Mouse (Mus musculus): ENCODE data around the gene Tex2.
A peak's percentile ranks its signal among the peaks of the same experiment; 100 is the strongest.

The Tex2 gene

DNA sequence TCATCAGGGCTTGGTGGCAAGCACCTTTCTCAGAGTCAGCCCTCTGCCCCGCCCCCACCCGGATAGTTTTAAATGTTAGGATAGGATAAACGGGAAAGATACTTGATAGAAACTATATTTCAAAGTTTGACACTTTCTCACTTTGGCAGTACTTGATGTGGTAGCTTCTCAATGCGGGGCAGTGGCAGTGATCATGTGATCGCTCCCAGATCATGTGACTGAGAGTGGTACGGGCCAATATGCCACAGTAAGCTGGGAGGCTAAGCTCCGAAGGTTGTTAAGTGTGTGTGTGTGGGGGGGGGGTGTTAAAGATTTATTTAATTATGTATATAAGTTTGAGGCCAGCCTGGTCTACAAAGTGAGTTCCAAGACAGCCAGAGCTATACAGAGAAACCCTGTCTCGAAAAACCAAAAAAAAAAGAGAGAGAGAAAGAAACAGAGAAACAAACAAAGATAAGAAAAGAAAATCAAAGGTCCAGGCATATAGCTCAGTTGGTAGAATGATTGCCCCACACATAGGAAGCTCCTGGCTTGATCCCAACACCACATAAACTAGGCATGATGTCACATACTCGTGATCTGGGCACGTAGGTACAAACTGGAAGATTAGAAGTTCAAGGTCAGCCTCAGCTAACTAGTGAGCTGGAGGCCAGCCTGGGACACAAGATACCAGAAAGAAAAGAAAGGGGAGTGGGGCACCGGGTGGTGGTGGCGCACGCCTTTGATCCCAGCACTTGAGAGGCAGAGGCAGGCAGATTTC lies 4.8 kb upstream of the Tex2 start:
- DNase-seq, result no peak

DNA sequence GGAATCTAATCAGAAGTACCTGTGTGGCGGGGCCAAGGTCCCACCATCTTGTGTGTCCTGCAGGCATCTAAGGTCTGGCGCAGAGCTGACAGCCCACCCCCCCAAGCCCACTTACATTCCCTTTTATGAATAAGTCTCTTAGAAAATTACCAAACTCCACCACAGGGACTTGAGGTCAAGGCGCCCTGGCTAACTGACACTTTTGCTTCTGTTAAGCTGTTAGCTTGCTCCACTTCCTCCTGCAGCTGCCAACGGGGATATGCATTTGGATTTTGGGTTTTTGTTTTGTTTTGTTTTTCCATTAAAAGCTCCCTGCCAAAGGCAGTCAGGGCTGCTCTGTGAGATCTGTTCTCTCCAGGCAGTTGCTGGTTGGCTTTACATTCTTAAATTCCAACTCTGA lies 2.3 kb upstream of the Tex2 start:
- DNase-seq, result no peak

GRCm38 (mm10) chr11:106614339-106614645 lies 1.1 kb upstream of the Tex2 start:
- DNase-seq, result no peak

- DNase-seq, result no peak
These were observed 565 bp upstream of the Tex2 start for GRCm38 (mm10) chr11:106613638-106614338.

- peak; percentile 38 for DNase-seq
These were observed 838 bp downstream of the Tex2 start for GRCm38 (mm10) chr11:106612209-106612960.

GRCm38 (mm10) chr11:106609731-106610130 lies 3.5 kb downstream of the Tex2 start:
- DNase-seq, result no peak

- DNase-seq, result no peak
These were observed 5.9 kb downstream of the Tex2 start for GRCm38 (mm10) chr11:106607316-106607715.

- DNase-seq, result no peak
These were observed 7.2 kb downstream of the Tex2 start for GRCm38 (mm10) chr11:106606042-106606441.

DNA sequence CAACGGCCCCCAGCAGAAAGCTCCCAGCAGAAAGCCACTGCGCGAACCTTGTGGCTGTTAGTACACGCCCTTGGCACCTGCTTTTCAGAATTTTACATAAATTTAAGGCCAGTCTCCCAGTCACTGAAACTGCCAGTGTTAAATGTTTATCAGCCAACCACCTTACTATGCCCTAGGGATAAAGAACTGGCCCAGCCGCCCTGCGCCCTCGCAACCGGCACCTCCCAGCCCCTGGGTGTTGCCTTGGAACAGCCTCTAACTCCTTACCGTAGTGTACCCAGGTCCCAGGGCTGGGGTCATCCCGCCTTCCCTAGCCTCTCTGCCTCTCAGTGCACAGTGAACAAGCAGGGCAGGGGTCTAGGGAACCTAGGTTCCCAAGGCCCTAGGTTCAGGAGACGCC lies 10.0 kb downstream of the Tex2 start:
- DNase-seq, result peak; percentile 36

DNA sequence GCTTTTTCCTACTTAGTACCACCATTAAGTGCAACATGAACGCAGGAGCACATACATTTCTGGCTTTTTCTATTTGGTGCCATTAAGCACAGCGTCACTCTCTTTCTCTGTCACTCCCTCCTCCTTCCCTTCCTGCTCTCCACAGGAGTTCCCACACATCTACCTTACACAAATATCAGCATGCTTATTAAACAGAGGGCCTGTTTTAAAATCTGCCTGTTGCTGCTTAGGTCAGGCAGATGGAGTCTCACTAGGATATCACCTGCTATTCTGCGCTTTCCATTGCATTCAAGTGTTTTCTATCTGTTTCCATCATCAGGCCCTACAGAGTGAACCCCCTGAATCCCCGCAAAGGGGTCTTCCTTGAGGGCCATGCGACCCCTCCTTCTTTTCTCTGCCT lies 13.1 kb downstream of the Tex2 start:
- no peak for DNase-seq

DNA sequence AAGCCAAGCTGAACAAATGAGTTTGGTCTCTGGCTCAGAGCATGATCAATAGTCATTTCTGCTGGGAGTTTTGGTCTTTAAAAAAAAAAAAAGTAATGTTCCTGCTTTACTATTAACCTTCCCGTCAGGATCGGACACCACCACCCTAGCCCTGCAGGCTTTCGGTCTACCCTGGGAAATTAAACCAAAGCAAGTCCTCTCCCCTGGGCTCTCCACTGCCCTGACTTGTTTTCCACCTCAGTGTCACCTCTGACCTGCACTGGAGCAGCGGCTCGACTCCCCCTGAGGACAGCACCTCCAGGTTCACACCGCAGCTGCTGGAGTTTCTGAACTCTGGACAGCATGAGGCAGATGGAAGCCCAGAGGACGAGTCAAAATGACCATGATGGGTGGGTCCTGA lies 13.9 kb downstream of the Tex2 start:
- no peak for DNase-seq

- DNase-seq, result no peak
These were observed 14.9 kb downstream of the Tex2 start for GRCm38 (mm10) chr11:106598339-106598738.

DNA sequence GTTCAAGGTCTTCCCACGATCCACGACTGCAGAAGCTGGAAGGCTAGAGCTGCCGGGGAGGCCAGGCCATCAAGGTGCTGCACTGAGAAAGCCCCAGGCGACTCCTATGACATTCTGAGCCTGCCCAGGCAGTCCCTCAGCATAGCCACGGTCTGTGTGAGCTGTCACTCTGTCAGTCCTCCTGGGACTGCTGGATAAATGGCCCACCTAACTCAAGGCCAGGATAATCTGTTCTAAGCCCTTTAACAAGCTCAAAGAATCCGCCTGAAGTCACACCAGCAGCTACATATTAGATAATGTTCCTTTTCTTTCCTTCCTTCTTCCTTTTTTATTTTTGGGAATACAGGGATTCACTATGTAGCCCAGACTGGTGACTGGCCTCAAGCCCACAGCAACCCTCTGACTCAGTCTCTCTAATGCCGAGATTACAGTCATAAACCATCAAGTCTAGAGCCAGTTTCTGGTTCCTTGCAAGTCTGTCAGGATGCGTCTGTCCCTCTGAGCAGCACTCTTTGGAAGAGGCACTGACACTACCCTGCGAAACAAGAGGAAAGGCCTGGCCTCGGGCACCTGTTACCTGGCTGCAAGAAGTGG lies 15.4 kb downstream of the Tex2 start:
- no peak for DNase-seq

GRCm38 (mm10) chr11:106591183-106591582 lies 22.0 kb downstream of the Tex2 start:
- DNase-seq, result no peak

DNA sequence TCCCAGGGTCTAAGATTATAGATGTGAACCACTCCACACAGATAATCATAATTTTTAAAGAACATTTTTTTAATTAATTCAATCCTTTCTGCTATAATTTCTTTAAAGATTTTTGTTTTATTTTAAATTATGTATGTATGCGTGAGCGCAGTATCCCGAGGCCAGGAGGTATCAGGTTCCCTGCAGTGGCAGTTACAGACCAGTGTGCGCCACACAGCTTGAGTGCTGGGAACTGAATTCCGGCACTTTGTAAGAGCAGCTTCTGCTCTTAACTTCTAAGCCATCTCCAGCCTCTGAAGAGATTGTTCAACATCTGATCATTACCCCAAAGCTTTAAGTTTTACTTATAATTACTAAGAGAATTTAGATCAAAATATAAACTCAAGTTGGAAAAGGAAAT lies 23.1 kb downstream of the Tex2 start:
- DNase-seq, result no peak

GRCm38 (mm10) chr11:106588781-106589180 lies 24.4 kb downstream of the Tex2 start:
- DNase-seq, result no peak

DNA sequence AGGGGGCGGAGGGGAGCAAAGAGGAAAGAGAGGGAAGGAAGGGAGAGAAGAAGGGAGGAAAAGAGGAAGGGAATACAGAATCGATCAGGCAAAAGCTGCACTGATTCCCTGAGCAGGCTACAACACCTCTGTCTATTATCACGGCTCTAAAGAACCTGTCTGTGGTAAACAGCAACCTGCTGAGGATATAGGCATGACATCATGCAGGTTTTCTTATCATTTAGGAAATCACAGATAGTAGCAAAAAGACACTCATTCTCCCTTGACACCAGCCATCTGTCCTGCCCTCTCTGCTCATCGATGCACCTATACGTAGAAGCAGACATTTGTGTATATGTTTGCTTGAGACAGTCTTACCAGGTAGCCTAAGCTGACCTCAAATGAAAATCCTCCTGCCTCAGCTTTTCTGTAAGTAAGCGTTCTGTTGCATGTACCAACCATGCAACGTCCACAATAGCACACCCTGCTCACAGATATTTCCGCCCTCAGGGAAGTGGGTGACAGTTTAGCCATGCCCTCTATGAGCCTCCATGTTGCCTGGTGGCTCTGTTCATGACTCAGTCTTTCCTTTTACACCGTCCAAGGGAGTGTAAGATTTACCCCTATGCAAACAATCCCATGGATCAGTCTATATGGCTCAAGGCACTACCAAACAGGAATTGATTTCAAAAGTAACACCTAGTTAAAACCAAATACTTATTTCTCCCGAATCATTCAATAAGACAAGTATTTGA lies 25.3 kb downstream of the Tex2 start:
- no peak for DNase-seq

DNA sequence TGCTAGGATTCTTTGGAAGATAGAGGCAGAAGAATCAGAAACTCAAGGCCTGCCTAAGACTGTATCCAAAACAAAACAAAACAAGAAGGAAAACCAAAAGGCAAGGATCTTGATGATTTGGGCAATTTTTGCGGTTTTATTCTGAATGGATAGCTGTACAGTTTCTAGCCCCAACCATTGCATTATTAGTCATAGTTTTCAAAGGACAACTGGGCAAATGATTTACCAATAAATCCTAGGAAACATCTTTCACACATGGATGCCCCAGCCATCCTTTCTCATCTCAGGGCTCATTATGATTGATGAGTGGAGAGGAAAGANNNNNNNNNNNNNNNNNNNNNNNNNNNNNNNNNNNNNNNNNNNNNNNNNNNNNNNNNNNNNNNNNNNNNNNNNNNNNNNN lies 29.4 kb downstream of the Tex2 start:
- DNase-seq, result no peak

DNA sequence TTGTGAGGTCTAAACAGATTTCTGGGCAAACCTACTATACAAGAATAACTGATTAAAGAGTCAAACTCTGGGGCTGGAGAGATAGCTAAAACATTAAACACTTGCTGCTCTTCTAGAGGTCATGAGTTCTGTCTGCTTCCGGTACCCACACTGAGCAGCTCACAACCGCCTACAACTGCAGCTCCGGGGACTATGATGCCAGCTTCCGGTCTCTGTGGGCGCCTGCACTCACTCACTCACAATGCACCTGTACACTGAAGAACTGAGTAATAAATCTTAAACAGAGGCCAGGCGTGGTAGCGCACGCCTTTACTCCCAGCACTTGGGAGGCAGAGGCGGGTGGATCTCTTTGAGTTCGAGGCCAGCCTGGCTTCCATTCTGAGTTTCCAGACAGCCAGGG lies 31.9 kb downstream of the Tex2 start:
- DNase-seq, result no peak

DNA sequence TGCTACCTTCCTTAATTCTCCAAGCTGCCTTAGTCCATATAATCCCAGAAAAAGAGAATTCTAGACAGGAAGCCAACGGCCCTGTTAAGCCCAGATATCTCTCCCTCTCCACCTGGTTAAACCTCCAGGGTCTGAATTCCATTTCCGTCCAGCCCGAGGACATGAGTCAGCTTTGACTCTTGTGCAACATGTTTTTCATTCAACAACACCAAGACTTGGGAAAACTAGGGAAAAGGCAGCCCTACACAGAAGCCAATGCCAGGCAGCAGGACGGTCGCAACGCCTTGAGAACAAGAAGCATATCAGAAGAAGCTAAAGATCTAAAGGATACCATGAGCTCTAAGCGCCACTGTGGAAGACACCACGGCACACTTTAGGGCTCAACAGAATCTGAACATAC lies 32.8 kb downstream of the Tex2 start:
- no peak for DNase-seq

- DNase-seq, result no peak
These were observed 33.3 kb downstream of the Tex2 start for GRCm38 (mm10) chr11:106579957-106580356.

DNA sequence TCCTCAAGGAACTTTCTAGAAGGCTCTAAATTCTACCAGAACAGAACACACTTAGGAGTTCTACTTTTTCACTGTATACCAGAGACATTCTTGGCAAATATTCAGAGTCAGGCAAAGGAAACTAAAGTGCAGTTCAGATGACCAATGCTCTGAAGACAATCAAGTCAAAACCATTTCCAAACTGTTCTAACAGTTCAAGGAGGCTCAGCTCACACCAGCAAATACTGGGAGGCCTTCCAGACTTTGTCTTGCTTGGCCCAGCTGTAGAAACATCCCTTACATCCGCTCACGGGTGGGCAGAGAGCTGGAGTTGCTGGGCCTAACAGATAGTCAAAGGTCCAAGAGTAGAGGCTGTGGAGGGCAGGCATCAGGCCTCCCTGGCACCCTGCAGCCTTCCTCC lies 34.1 kb downstream of the Tex2 start:
- DNase-seq, result no peak

All from kidney, adult 11 months (tissue).